Mouse (Mus musculus): ENCODE results near the gene Ptpn3.

DNA sequence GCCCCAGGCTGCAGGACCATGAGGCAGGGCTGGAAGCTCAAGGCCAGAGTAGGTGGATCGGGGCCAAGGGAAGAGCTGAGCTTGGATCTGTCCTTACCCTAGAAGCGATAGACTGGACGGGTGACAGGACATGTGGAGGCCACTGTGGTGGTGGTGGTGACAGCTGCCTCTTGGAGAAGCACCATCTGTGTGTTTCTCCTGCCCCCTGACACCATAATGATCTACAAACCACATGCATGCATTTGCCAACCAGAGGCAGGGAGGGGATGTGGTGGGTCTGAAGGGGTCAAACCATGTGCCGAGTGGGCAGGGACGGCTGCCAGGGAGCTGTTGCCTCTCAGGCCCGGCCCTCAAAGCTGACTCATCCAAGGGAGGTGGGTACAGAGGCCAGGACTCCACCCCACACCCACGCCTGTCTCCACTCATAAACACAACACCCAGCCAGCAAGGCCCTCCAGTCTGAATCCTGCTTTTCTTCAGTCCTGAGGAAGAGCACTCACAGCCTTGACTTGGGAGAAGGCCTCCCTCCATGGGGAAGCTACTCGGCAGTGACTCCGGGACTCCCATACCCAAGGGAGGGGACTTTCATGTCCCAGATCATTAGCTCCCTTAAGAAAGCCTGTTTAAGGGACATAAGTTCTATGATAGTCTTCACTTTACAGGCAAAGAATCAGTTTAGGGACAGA is 6.5 kb downstream of the Ptpn3 start:
- TF ChIP-seq CTCF (IDR thresholded peaks at IDR 0.05; ENCODE audit: extremely low read depth, insufficient read length, insufficient replicate concordance, low read depth, low read length) (no peak), POLR2A (IDR thresholded peaks at IDR 0.05; ENCODE audit: low read depth, low read length) (no peak)
